Mouse (Mus musculus) bone marrow, adult 2 months (tissue): Measurements from ENCODE around the gene Plekhg2.

Experiments used
- CTCF ChIP-seq: fragments of 200-500 bp; IDR thresholded peaks from 2 replicates; pipeline ENCODE4 v1.5.1; 2011; ENCODE audit warnings: low read length, control low read depth; ENCODE audit not compliant: control insufficient read depth, insufficient read depth
- POLR2A ChIP-seq: fragments of 200-500 bp; IDR thresholded peaks from 2 replicates; pipeline ENCODE4 v1.6.1; 2011; ENCODE audit warnings: low read depth, mild to moderate bottlenecking, control low read depth, low read length, borderline replicate concordance; ENCODE audit not compliant: control insufficient read depth

GRCm38 (mm10) chr7:28378066-28378690 lies 5.8 kb upstream of the Plekhg2 start:
- TF ChIP-seq CTCF (no peak), POLR2A (peak; percentile 28; the same call in 1 of the 2 replicates)
